14 mouse cellular contexts compared by ENCODE assay signal in the genomic region with DNA sequence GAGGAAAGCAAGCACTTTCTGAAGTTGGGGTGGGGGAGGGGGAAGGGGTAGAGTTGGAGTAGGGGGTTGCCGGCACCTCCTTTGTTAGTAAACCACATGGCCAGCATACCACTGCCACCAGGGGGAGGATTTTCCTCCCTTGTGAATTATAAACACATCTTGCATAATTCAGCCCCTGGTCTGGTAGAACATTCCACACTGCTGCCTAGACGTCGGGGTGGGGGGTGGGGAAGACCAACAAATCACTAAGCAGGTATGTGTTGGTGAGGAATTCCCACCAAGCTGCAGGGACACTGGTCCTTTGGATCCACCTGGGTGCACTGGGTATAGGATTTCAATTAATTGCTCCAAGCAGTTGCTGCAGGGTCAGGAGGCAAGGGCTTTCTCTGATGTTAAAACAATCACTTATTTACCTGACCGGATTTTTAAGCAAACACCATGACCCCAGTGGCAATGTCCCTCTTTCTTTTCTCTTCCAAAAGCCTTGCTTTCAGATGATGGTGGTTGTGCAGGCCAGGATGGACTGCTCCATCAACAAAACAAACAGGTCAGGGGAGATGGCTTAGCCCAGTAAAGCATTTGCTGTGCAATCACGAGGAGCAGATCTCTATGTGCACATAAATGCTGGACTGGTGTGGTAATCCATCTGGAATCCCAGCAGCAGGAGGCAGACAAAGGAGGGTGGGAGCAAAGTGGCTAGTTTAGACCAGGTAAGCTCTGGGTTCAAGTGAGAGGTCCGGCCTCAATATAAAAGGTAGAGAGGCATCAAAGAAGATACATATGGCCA. TPM values are rescaled to one million over a fixed set of nuclear protein-coding genes. Genes with fewer than 3 reads are reported as not detected.
DNase-seq lines count a peak whose midpoint lies in the region; ATAC-seq and TF ChIP-seq lines count a peak whose summit lies in the region.
"Had no signal": no experiment of that assay in that cellular context is flagged by ENCODE, and none has a peak within 500 bp of the region (broad histone marks: within the 10 kb centered on the region; RNA-seq: fewer than 3 reads in every experiment).

No protein-coding gene starts in this region.

- TF ChIP-seq EP300 in liver, postnatal 0 days (IDR thresholded peaks at IDR 0.05; ENCODE audit: low read depth), result no peak

- no peaks in the 10 kb centered on the region for H3K27me3 ChIP-seq in liver, postnatal 0 days (ENCODE audit: insufficient read depth, low read length)
- H3K27me3 ChIP-seq: neural tube, embryonic 13.5 days had no signal

- intact Hi-C loops in left cerebral cortex, postnatal 36 days (cut with DNase I), result no loop called here

- no peaks in the 10 kb centered on the region for H3K9me3 ChIP-seq in liver, postnatal 0 days (ENCODE audit: low read length)
- H3K9me3 ChIP-seq: neural tube, embryonic 13.5 days had no signal

- peak; percentile 32 for DNase-seq in liver, postnatal 0 days
- DNase-seq in liver, result no peak
- peak; percentile 50 for DNase-seq in forelimb bud, embryonic 11.5 days (ENCODE audit: low read depth, low spot score)
- DNase-seq in kidney, postnatal 25 days, result peak; percentile 38 to 65
- DNase-seq in lung, postnatal 36 days, result peak; percentile 58
- DNase-seq in T-cell, adult 2 months (ENCODE audit: low spot score), result no peak
- no peak for DNase-seq in adipocyte (ENCODE audit: low spot score)
- no peak for DNase-seq in left cerebral cortex, postnatal 36 days (ENCODE audit: low spot score in 2 of 2)
- DNase-seq: gastrocnemius, postnatal 14 days; heart, postnatal 36 days; thymus, postnatal 14 days had no signal

- peak; percentile 79 for ATAC-seq in liver, postnatal 0 days

- no peak overlapping the region for H3K27ac ChIP-seq in liver, postnatal 0 days (ENCODE audit: low read depth)
- H3K27ac ChIP-seq: macrophage; neural tube, embryonic 13.5 days had no signal

- H3K4me1 ChIP-seq in liver, postnatal 0 days (ENCODE audit: insufficient read depth), result peaks cover 3% of the 10 kb centered on the region
- H3K4me1 ChIP-seq: neural tube, embryonic 13.5 days had no signal

- TF ChIP-seq CTCF in liver, postnatal 0 days (IDR thresholded peaks at IDR 0.05; ENCODE audit: low read depth), result peak; percentile 42

- WGBS in liver, postnatal 0 days (ENCODE audit: insufficient replicate concordance), result 28% methylated on average over 6 of the region's 6 CpGs

- no peak overlapping the region for H3K4me3 ChIP-seq in liver, postnatal 0 days (ENCODE audit: low read depth, low read length)
- H3K4me3 ChIP-seq: erythroblast, embryonic 14.5 days; neural tube, embryonic 13.5 days had no signal

- H3K9ac ChIP-seq in liver, postnatal 0 days (replicated peaks), result no peak overlapping the region
- H3K9ac ChIP-seq: neural tube, embryonic 13.5 days had no signal

- no peak overlapping the region for H3K4me2 ChIP-seq in liver, postnatal 0 days (ENCODE audit: low read depth, low read length)
- H3K4me2 ChIP-seq: neural tube, embryonic 13.5 days had no signal

- H3K36me3 ChIP-seq in liver, postnatal 0 days (replicated peaks; ENCODE audit: insufficient read depth, low read length), result no peaks in the 10 kb centered on the region
- H3K36me3 ChIP-seq: neural tube, embryonic 13.5 days had no signal

RNA-seq across cellular contexts. Expression of gene Nifk, which starts 22.2 kb away (rescaled TPM):
- polyA plus RNA-seq in liver, postnatal 0 days (2015; fragmentation: Nextera tagmentation; extraction: Ambion mirVana), result 37.0 and 39.2 TPM in 2 replicates
- total RNA-seq in left cerebral cortex, postnatal 36 days (2021), result 10 to 100 TPM; 19.5 to 19.6 TPM

RNA-seq across cellular contexts. Expression of gene Tsn, which starts 32.3 kb away (rescaled TPM):
- 102 and 117 TPM in 2 replicates for polyA plus RNA-seq in liver, postnatal 0 days (2015; fragmentation: Nextera tagmentation; extraction: Ambion mirVana)
- total RNA-seq in left cerebral cortex, postnatal 36 days (2021), result 100 to 1,000 TPM; 100 to 105 TPM

RNA-seq across cellular contexts. Expression of gene Clasp1, which starts 45.0 kb away (rescaled TPM):
- polyA plus RNA-seq in liver, postnatal 0 days (2015; fragmentation: Nextera tagmentation; extraction: Ambion mirVana), result 5.4 and 6.4 TPM in 2 replicates
- total RNA-seq in left cerebral cortex, postnatal 36 days (2021), result 100 to 1,000 TPM; 104 to 125 TPM

Comparison
In these comparisons a context has a peak if more than half of its experiments do, and no peak if none do; other contexts are left out.
1. DNase-seq: peak in liver, postnatal 0 days (single experiment), forelimb bud, embryonic 11.5 days (single experiment), kidney, postnatal 25 days (2 of 2) and lung, postnatal 36 days (single experiment); none in liver (single experiment), T-cell, adult 2 months (single experiment), adipocyte (single experiment) and left cerebral cortex, postnatal 36 days (0 of 2).